Mouse (Mus musculus) heart, embryonic 11.5 days (tissue): ENCODE measurements at regions not wholly inside any gene's neighbourhood (a gene's known extent, or its start where the extent isn't known, plus 50 kb on each side); places are given as distances from the start of the nearest gene placed in this dataset.
"Not testable (repeated sequence)": the region's sequence is repeated elsewhere in the genome, so short reads cannot be mapped to it uniquely, and the experiment has no call there.

Experiments used
- ATAC-seq: fragments of 200-750 bp; cut with Nextera tagmentation; replicated peaks from 2 replicates; pipeline ENCODE4 v1.8.0; 2017; ENCODE audit warnings: moderate library complexity; ENCODE audit not compliant: insufficient number of reproducible peaks, low FRiP score, low TSS enrichment
- H3K27ac ChIP-seq: fragments of 300-500 bp; sonication (generic); 2 replicates; pipeline ENCODE4 v1.5.1; 2014; ENCODE audit warnings: mild to moderate bottlenecking, low read depth, low read length
- H3K27me3 ChIP-seq: fragments of 300-500 bp; sonication (generic); 2 replicates; pipeline ENCODE4 v1.6.1; 2014; ENCODE audit warnings: mild to moderate bottlenecking, low read length, mixed read lengths; ENCODE audit not compliant: control insufficient read depth, insufficient read depth
- H3K36me3 ChIP-seq: fragments of 300-500 bp; sonication (generic); 2 replicates; pipeline ENCODE4 v1.6.1; 2014; ENCODE audit warnings: mild to moderate bottlenecking, low read length, moderate library complexity, mixed read lengths; ENCODE audit not compliant: control insufficient read depth, insufficient read depth
- H3K4me1 ChIP-seq: fragments of 300-500 bp; sonication (generic); 2 replicates; pipeline ENCODE4 v1.6.1; 2014; ENCODE audit warnings: low read length; ENCODE audit not compliant: control insufficient read depth, insufficient read depth
- H3K4me2 ChIP-seq: fragments of 300-500 bp; sonication (generic); 2 replicates; pipeline ENCODE4 v1.6.1; 2014; ENCODE audit warnings: mild to moderate bottlenecking, moderate library complexity
- H3K4me3 ChIP-seq: fragments of 300-500 bp; sonication (generic); 2 replicates; pipeline ENCODE4 v1.5.1; 2014; ENCODE audit warnings: low read depth, low read length
- H3K9ac ChIP-seq: fragments of 300-500 bp; sonication (generic); 2 replicates; pipeline ENCODE4 v1.6.1; 2014; ENCODE audit warnings: mild to moderate bottlenecking, low read depth, low read length, moderate library complexity
- H3K9me3 ChIP-seq: fragments of 300-500 bp; sonication (generic); replicated peaks from 2 replicates; pipeline ENCODE4 v1.6.1; 2016; ENCODE audit warnings: low read length; ENCODE audit not compliant: control insufficient read depth
- WGBS: fragments of 180-500 bp; shearing (Covaris S2); extraction: QIAGEN DNeasy Blood & Tissue Kit; methylation state at CpG from one replicate; pipeline ENCODE4 v1.1.7; 2014; ENCODE audit not compliant: insufficient replicate concordance; 5-methylcytosine and 5-hydroxymethylcytosine counted together

GRCm38 (mm10) chr9:86099325-86099724 lies 257.1 kb downstream of the Tpbg start:
- Histone ChIP-seq H3K4me2 (no peak overlapping the region), H3K9me3 (no peaks in the 10 kb centered on the region), H3K9ac (no peak overlapping the region), H3K27ac (no peak overlapping the region), H3K36me3 (no peaks in the 10 kb centered on the region), H3K4me3 (no peak overlapping the region), H3K4me1 (no peaks in the 10 kb centered on the region), H3K27me3 (no peaks in the 10 kb centered on the region)
- WGBS, result 70% methylated on average over 1 of the region's 1 CpGs
- no peak for ATAC-seq

GRCm38 (mm10) chr9:86101360-86102086 lies 259.3 kb downstream of the Tpbg start:
- 82% methylated on average over 8 of the region's 8 CpGs for WGBS
- no peak for ATAC-seq

GRCm38 (mm10) chr9:86103607-86104006 lies 261.4 kb downstream of the Tpbg start:
- no peak for ATAC-seq
- H3K9me3 ChIP-seq, result no peaks in the 10 kb centered on the region
- H3K9ac ChIP-seq, result no peak overlapping the region
- H3K36me3 ChIP-seq, result no peaks in the 10 kb centered on the region
- H3K4me2 ChIP-seq, result no peak overlapping the region
- no peaks in the 10 kb centered on the region for H3K27me3 ChIP-seq
- no peak overlapping the region for H3K27ac ChIP-seq
- no peaks in the 10 kb centered on the region for H3K4me1 ChIP-seq
- no peak overlapping the region for H3K4me3 ChIP-seq
- 78% methylated on average over 3 of the region's 3 CpGs for WGBS

More at GRCm38 (mm10) chr9:86101360-86102086, 259.3 kb downstream of the Tpbg start:
- H3K4me3 ChIP-seq, result no peak overlapping the region
- no peaks in the 10 kb centered on the region for H3K4me1 ChIP-seq
- H3K9ac ChIP-seq, result no peak overlapping the region
- no peaks in the 10 kb centered on the region for H3K36me3 ChIP-seq
- no peaks in the 10 kb centered on the region for H3K9me3 ChIP-seq
- H3K27me3 ChIP-seq, result no peaks in the 10 kb centered on the region
- H3K4me2 ChIP-seq, result no peak overlapping the region
- no peak overlapping the region for H3K27ac ChIP-seq

GRCm38 (mm10) chr9:86104664-86105063 lies 262.5 kb downstream of the Tpbg start:
- ATAC-seq, result no peak
- Histone ChIP-seq H3K9me3 (no peaks in the 10 kb centered on the region), H3K4me2 (no peak overlapping the region), H3K27ac (no peak overlapping the region), H3K27me3 (no peaks in the 10 kb centered on the region), H3K4me1 (no peaks in the 10 kb centered on the region), H3K4me3 (no peak overlapping the region), H3K9ac (no peak overlapping the region), H3K36me3 (no peaks in the 10 kb centered on the region)
- WGBS, result 80% methylated on average over 3 of the region's 3 CpGs

- H3K4me2 ChIP-seq, result no peak overlapping the region
- no peak for ATAC-seq
- no peaks in the 10 kb centered on the region for H3K4me1 ChIP-seq
- no peak overlapping the region for H3K27ac ChIP-seq
- no peak overlapping the region for H3K4me3 ChIP-seq
- no peaks in the 10 kb centered on the region for H3K27me3 ChIP-seq
- no peaks in the 10 kb centered on the region for H3K36me3 ChIP-seq
- H3K9me3 ChIP-seq, result no peaks in the 10 kb centered on the region
- H3K9ac ChIP-seq, result no peak overlapping the region
- 69% methylated on average over 3 of the region's 3 CpGs for WGBS
Observed at GRCm38 (mm10) chr9:86105851-86106250, 263.7 kb downstream of the Tpbg start.

GRCm38 (mm10) chr9:86109906-86110305 lies 267.7 kb downstream of the Tpbg start:
- WGBS, result 79% methylated on average over 1 of the region's 1 CpGs

GRCm38 (mm10) chr9:86119370-86119769 lies 277.2 kb downstream of the Tpbg start:
- no peaks in the 10 kb centered on the region for H3K27me3 ChIP-seq
- H3K4me3 ChIP-seq, result no peak overlapping the region
- H3K27ac ChIP-seq, result no peak overlapping the region
- WGBS, result 95% methylated on average over 3 of the region's 3 CpGs
- no peaks in the 10 kb centered on the region for H3K4me1 ChIP-seq
- ATAC-seq, result no peak
- H3K4me2 ChIP-seq, result no peak overlapping the region
- H3K36me3 ChIP-seq, result no peaks in the 10 kb centered on the region
- no peak overlapping the region for H3K9ac ChIP-seq
- no peaks in the 10 kb centered on the region for H3K9me3 ChIP-seq

More at GRCm38 (mm10) chr9:86109906-86110305, 267.7 kb downstream of the Tpbg start:
- Histone ChIP-seq H3K4me3 (no peak overlapping the region), H3K4me1 (no peaks in the 10 kb centered on the region), H3K27me3 (no peaks in the 10 kb centered on the region), H3K9ac (no peak overlapping the region), H3K4me2 (no peak overlapping the region), H3K9me3 (no peaks in the 10 kb centered on the region), H3K27ac (no peak overlapping the region), H3K36me3 (no peaks in the 10 kb centered on the region)
- no peak for ATAC-seq

GRCm38 (mm10) chr9:86135617-86136016 lies 293.4 kb downstream of the Tpbg start:
- not testable (repeated sequence) for H3K4me1 ChIP-seq, H3K9me3 ChIP-seq, H3K9ac ChIP-seq, H3K27me3 ChIP-seq, H3K27ac ChIP-seq, ATAC-seq, H3K4me2 ChIP-seq, H3K4me3 ChIP-seq, H3K36me3 ChIP-seq
- WGBS, result 53% methylated on average over 1 of the region's 1 CpGs

- ATAC-seq, result no peak
- WGBS, result 86% methylated on average over 4 of the region's 4 CpGs
- no peaks in the 10 kb centered on the region for H3K9me3 ChIP-seq
- no peak overlapping the region for H3K4me3 ChIP-seq
- H3K4me2 ChIP-seq, result no peak overlapping the region
- no peak overlapping the region for H3K27ac ChIP-seq
- H3K36me3 ChIP-seq, result no peaks in the 10 kb centered on the region
- H3K4me1 ChIP-seq, result no peaks in the 10 kb centered on the region
- H3K27me3 ChIP-seq, result no peaks in the 10 kb centered on the region
- no peak overlapping the region for H3K9ac ChIP-seq
Observed at GRCm38 (mm10) chr9:86145903-86146302, 303.7 kb downstream of the Tpbg start.
